Mouse (Mus musculus) spleen, adult 2 months (tissue): ENCODE data around the gene Usb1.

ENCODE experiments used
- CTCF ChIP-seq: fragments of 200-500 bp; IDR thresholded peaks from 2 replicates; pipeline ENCODE4 v1.5.1; 2011; ENCODE audit warnings: mild to moderate bottlenecking, inconsistent platforms; ENCODE audit not compliant: insufficient read depth, insufficient read length, insufficient replicate concordance; ENCODE audit errors: extremely low read depth
- POLR2A ChIP-seq: fragments of 200-500 bp; IDR thresholded peaks from 2 replicates; pipeline ENCODE4 v1.6.1; 2011; ENCODE audit warnings: low read depth, low read length, inconsistent platforms

DNA sequence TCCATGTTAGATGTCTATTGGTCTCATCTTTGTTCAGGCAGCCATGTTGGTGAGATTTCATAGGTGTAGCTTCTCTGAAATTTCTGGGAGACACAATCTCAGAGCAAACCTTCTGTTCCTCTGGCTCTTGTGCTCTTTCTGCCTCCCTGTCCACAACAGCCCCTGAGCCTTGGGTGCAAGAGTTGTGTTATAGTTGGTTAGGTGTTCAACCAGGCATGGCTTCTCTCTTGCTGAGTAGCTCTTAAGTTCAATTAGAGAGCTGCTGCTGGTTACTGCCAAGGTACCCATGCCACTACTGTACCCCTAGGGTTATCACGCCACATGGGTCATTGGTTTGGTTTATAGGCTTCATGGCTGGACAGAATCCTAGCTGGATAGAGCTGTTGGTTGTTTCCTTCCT is 16.7 kb upstream of the Usb1 start:
- no peak for TF ChIP-seq CTCF
- TF ChIP-seq POLR2A, result no peak
